ENCODE assay signal across 9 mouse cellular contexts in genomic region chr5:108368446-108368845, GRCm38 (mm10). TPM values are rescaled to one million over a fixed set of nuclear protein-coding genes. Genes with fewer than 3 reads are reported as not detected.
A peak's percentile ranks its signal among the peaks of the same experiment; 100 is the strongest.
DNase-seq lines count a peak whose midpoint lies in the region; ATAC-seq lines count a peak whose summit lies in the region.
"Had no signal": no experiment of that assay in that cellular context is flagged by ENCODE, and none has a peak within 500 bp of the region (broad histone marks: within the 10 kb centered on the region; RNA-seq: fewer than 3 reads in every experiment).

No protein-coding gene starts in this region.

- peak; percentile 11; the same call in 1 of the 2 replicates for ATAC-seq in frontal cortex, adult (ENCODE audit: low TSS enrichment)
- 0 out of 2 replicates have a peak, but pooled peaks have one; percentile 14 for ATAC-seq in liver, embryonic 11.5 days (replicated peaks; ENCODE audit: low FRiP score)

- no peak overlapping the region for H3K27ac ChIP-seq in liver, embryonic 11.5 days (ENCODE audit: low read depth, low read length)

- H3K27me3 ChIP-seq in liver, embryonic 11.5 days (replicated peaks; ENCODE audit: control insufficient read depth, insufficient read depth, low read length), result peaks cover 96% of the 10 kb centered on the region

- peaks cover 17% of the 10 kb centered on the region for H3K4me1 ChIP-seq in liver, embryonic 11.5 days (replicated peaks; ENCODE audit: control insufficient read depth, insufficient read depth, low read length)

- no peak overlapping the region for H3K9ac ChIP-seq in liver, embryonic 11.5 days (ENCODE audit: low read depth, low read length)

- H3K4me2 ChIP-seq in liver, embryonic 11.5 days, result peak overlapping the region; percentile 65

- peak overlapping the region; percentile 43 for H3K4me3 ChIP-seq in liver, embryonic 11.5 days (ENCODE audit: low read depth, low read length)

- no peaks in the 10 kb centered on the region for H3K9me3 ChIP-seq in liver, embryonic 11.5 days (ENCODE audit: control insufficient read depth, low read length)

- 9% methylated on average over 6 of the region's 6 CpGs for WGBS in liver, embryonic 11.5 days

- no peaks in the 10 kb centered on the region for H3K36me3 ChIP-seq in liver, embryonic 11.5 days (ENCODE audit: control insufficient read depth, insufficient read depth, low read length)

- no peak for DNase-seq in frontal cortex, postnatal 25 days (ENCODE audit: low spot score in 2 of 2)
- peak; percentile 50 to 68 for DNase-seq in right cerebral cortex, adult 2 months (ENCODE audit: low spot score in 2 of 2)
- no peak for DNase-seq in right cerebral cortex, postnatal 4 days
- no peak for DNase-seq in liver, embryonic 11.5 days (ENCODE audit: low spot score)
- DNase-seq in adrenal gland, postnatal 14 days, result no peak
- no peak for DNase-seq in adrenal gland, adult (ENCODE audit: inconsistent age in 2 of 2, low spot score in 1 of 2)
- no peak for DNase-seq in gastrocnemius, postnatal 25 days
- DNase-seq: B cell, adult 2 months had no signal

RNA-seq across cellular contexts. Expression of gene Gm42517, which starts 0.7 kb away (rescaled TPM):
- 0.23 and 0.25 TPM in 2 replicates for polyA plus RNA-seq in liver, embryonic 11.5 days (2014; fragmentation: Nextera tagmentation; extraction: Ambion mirVana)
- 0.19 and 0.37 TPM in 2 replicates for total RNA-seq in adrenal gland, postnatal 14 days (2021)
- under 1 TPM; 0.38 to 0.56 TPM for total RNA-seq in gastrocnemius, postnatal 25 days (2021)

RNA-seq across cellular contexts. Expression of gene Pde6b, which starts 19.7 kb away (rescaled TPM):
- 0.22 and 0.48 TPM in 2 replicates for polyA plus RNA-seq in liver, embryonic 11.5 days (2014; fragmentation: Nextera tagmentation; extraction: Ambion mirVana)
- total RNA-seq in adrenal gland, postnatal 14 days (2021), result not detected in 2 replicates
- not detected for total RNA-seq in gastrocnemius, postnatal 25 days (2021)

RNA-seq across cellular contexts. Expression of gene Pigg, which starts 56.0 kb away (rescaled TPM):
- polyA plus RNA-seq in liver, embryonic 11.5 days (2014; fragmentation: Nextera tagmentation; extraction: Ambion mirVana), result 3.9 and 4.6 TPM in 2 replicates
- total RNA-seq in adrenal gland, postnatal 14 days (2021), result 8.7 and 9.7 TPM in 2 replicates
- total RNA-seq in gastrocnemius, postnatal 25 days (2021), result 1 to 10 TPM; 3.2 to 3.9 TPM

Comparison
In these comparisons a context has a peak if more than half of its experiments do, and no peak if none do; other contexts are left out.
1. DNase-seq: peak in right cerebral cortex, adult 2 months (2 of 2); none in frontal cortex, postnatal 25 days (0 of 2), right cerebral cortex, postnatal 4 days (single experiment), liver, embryonic 11.5 days (single experiment), adrenal gland, postnatal 14 days (single experiment), adrenal gland, adult (0 of 2) and gastrocnemius, postnatal 25 days (single experiment).